Mouse (Mus musculus) erythroblast, embryonic 14.5 days (primary cell): Measurements from ENCODE around the gene Ndel1. TPM values are rescaled to one million over a fixed set of nuclear protein-coding genes. Genes with fewer than 3 reads are reported as not detected.

Source experiments
- H3K27me3 ChIP-seq: 2 replicates; pipeline ENCODE4 v1.6.1; 2012; ENCODE audit warnings: inconsistent platforms; ENCODE audit not compliant: control insufficient read depth
- H3K36me3 ChIP-seq: 2 replicates; pipeline ENCODE4 v1.6.1; 2012; ENCODE audit warnings: mild to moderate bottlenecking, inconsistent platforms; ENCODE audit not compliant: control insufficient read depth
- H3K4me1 ChIP-seq: 2 replicates; pipeline ENCODE4 v1.6.1; 2012; ENCODE audit warnings: inconsistent platforms; ENCODE audit not compliant: control insufficient read depth
- H3K4me3 ChIP-seq: replicated peaks from 2 replicates; pipeline ENCODE3; 2012; ENCODE audit warnings: moderate library complexity, mild to moderate bottlenecking, inconsistent platforms
- H3K9me3 ChIP-seq: 2 replicates; pipeline ENCODE4 v1.6.1; 2012; ENCODE audit warnings: low read length, inconsistent platforms, mixed read lengths; ENCODE audit not compliant: control insufficient read depth
- GATA1 ChIP-seq: IDR thresholded peaks from 2 replicates; pipeline ENCODE4 v1.6.1; 2012; ENCODE audit warnings: low read length, inconsistent platforms, mixed read lengths
- TAL1 ChIP-seq: IDR thresholded peaks from 3 replicates; pipeline ENCODE4 v1.6.1; 2012; ENCODE audit warnings: low read length, inconsistent platforms, mixed read lengths
- polyA plus RNA-seq: library from polyadenylated mRNA; stranded (reverse); fragments of >175 nt; gene quantifications from 2 replicates; pipeline ENCODE4 v1.2.3, GENCODE M21; 2012

Ndel1 gene
- polyA plus RNA-seq: 6.3 and 6.6 TPM in 2 replicates

GRCm38 (mm10) chr11:68871748-68872147, at the start of gene Ndel1:
TSS of gene Ndel1 (minus strand) at chr11:68871858.
- H3K4me3 ChIP-seq: no peak within 1 kb of the TSS
- H3K27me3 ChIP-seq: peaks cover 2% of the 10 kb centered on the region; the same call in 1 of the 2 replicates
- no peaks in the 10 kb centered on the region for H3K36me3 ChIP-seq
- no peaks in the 10 kb centered on the region; the same call in none of the 2 replicates for H3K4me1 ChIP-seq
- TF ChIP-seq GATA1 (no peak), TAL1 (no peak)
- no peaks in the 10 kb centered on the region for H3K9me3 ChIP-seq

DNA sequence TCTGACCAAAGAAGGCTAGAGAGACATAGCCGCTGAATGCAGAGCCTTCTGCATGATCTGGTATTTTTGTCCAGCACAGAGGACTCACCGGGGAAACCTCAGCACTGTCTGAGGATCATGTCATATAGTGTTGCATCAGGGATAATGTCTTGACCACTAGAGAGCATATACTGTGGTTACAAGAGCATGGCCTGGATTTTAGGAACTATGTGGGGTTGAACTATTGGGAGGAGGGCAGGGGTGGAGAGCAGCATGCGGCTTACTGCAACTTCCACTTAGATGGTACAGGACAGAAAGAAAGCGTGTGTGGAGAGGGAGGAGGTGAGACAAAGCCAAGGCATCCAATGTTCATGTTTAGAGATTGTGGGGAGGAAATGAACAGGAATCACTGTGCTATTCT, 42.9 kb upstream of the Ndel1 start:
- Histone ChIP-seq H3K4me3 (no peak overlapping the region), H3K9me3 (peaks cover 5% of the 10 kb centered on the region), H3K27me3 (peaks cover 27% of the 10 kb centered on the region), H3K4me1 (no peaks in the 10 kb centered on the region), H3K36me3 (no peaks in the 10 kb centered on the region)
- TF ChIP-seq GATA1 (no peak), TAL1 (no peak)

DNA sequence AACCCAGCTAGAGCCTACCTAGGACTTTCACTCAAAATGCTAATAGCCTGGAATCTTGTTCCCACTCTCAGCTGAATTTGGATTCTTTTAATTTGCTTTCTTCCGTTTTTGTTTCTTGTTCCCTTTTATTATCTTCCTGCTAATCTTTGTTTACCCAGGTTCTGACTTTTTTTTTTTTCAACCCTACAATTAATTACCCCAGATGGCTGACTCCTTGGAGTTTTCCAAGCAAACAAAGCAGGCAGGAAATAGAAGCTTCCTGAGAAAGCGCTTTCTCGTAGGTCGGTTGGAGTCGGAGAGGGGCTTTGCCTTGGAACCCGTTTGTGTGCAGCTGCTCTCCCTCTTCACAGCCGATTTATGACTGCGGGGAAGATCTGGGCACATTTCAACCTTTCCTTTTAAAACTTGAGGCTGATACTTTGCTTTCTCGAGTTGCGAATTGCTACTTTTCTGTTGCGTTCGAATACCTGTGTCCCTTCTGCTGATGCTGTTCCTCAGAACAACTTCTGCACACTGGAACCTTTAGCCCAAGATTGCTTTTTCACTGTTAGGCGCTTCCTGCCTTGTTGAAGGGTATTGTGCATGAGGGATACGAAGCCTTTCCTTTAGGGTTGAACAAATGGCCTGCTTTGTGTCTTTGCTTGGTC, 40.0 kb upstream of the Ndel1 start:
- H3K4me1 ChIP-seq: peaks cover 8% of the 10 kb centered on the region
- H3K36me3 ChIP-seq: peaks cover 10% of the 10 kb centered on the region
- peaks cover 27% of the 10 kb centered on the region for H3K27me3 ChIP-seq
- peaks cover 5% of the 10 kb centered on the region for H3K9me3 ChIP-seq
- no peak overlapping the region for H3K4me3 ChIP-seq
- TF ChIP-seq TAL1: no peak
- no peak for TF ChIP-seq GATA1

- Histone ChIP-seq H3K36me3 (peaks cover 35% of the 10 kb centered on the region), H3K4me1 (peaks cover 8% of the 10 kb centered on the region), H3K27me3 (peaks cover 25% of the 10 kb centered on the region), H3K4me3 (no peak overlapping the region), H3K9me3 (peaks cover 5% of the 10 kb centered on the region)
- no peak for TF ChIP-seq TAL1
- no peak for TF ChIP-seq GATA1
These were observed 37.3 kb upstream of the Ndel1 start for GRCm38 (mm10) chr11:68908846-68909503.

DNA sequence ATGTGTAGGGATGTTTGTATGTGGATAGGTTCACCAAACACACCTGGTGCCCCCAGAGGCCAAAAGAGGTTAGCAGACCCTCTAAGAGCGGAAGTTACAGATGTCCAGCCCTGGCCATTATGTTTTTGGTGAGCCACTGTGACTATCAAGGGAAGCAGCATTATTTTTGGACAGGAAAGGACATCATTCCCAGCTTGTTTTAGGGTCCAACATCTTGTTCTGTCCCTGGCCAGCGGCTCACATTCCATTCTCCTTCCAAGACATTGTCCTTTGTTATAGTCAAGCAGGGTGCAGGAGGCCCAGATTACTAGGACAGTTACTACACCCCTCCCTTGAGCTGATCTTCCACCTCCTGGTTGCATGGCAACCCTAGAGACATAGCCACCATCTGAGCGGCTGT, 35.6 kb upstream of the Ndel1 start:
- H3K4me3 ChIP-seq: no peak overlapping the region
- no peak for TF ChIP-seq GATA1
- no peak for TF ChIP-seq TAL1
- H3K4me1 ChIP-seq: peaks cover 16% of the 10 kb centered on the region
- peaks cover 14% of the 10 kb centered on the region for H3K27me3 ChIP-seq
- H3K36me3 ChIP-seq: peaks cover 52% of the 10 kb centered on the region
- no peaks in the 10 kb centered on the region; the same call in 1 of the 2 replicates for H3K9me3 ChIP-seq

- Histone ChIP-seq H3K9me3 (no peaks in the 10 kb centered on the region), H3K36me3 (peaks cover 52% of the 10 kb centered on the region), H3K4me3 (no peak overlapping the region), H3K4me1 (peaks cover 16% of the 10 kb centered on the region), H3K27me3 (peaks cover 5% of the 10 kb centered on the region)
- TF ChIP-seq TAL1: no peak
- TF ChIP-seq GATA1: no peak
These were observed 34.8 kb upstream of the Ndel1 start for GRCm38 (mm10) chr11:68906461-68906790.

DNA sequence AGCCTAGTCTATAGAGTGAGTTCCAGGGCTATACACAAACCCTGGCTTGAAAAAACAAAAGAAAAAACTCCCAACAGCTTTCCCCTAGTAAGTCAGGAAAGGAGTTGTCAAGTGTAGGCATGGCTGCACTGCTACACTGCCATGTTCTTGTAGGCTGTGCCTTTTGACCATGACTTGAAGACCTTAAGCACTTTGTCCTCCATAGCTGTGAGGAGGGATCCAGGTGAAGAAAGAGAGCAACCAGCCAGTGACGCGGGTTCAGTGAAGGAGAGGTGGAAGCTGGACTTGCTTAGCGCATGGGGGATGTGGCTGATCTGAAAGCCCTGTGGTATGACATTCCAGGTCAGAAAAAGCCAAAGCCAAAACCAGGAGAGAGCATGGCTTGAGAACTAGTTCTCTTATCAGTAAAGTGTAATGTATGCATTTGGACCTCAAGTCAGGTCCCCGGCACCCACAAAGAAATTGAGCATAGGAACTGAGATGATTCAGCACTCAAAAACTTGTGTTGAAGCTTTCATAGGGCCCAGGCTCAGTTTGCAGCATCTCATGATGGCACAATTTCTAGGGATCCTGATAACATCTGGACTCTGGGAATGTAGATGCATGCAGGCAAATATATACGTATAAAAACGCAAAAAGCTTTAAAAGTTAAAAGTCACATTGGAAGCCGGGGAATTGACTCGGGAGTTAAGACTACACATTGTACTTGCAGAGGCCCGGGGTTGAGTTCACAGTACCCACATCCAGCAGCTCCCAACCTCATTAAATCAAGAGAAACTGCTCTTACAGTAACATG, 34.2 kb upstream of the Ndel1 start:
- peaks cover 52% of the 10 kb centered on the region for H3K36me3 ChIP-seq
- H3K27me3 ChIP-seq: no peaks in the 10 kb centered on the region; the same call in 1 of the 2 replicates
- H3K4me1 ChIP-seq: peaks cover 20% of the 10 kb centered on the region
- H3K9me3 ChIP-seq: no peaks in the 10 kb centered on the region
- TF ChIP-seq TAL1 (no peak), GATA1 (no peak)
- no peak overlapping the region for H3K4me3 ChIP-seq

- Histone ChIP-seq H3K4me1 (peaks cover 23% of the 10 kb centered on the region), H3K36me3 (peaks cover 52% of the 10 kb centered on the region)
These were observed 33.5 kb upstream of the Ndel1 start for GRCm38 (mm10) chr11:68905138-68905531.

GRCm38 (mm10) chr11:68904375-68905137, 32.9 kb upstream of the Ndel1 start:
- peaks cover 3% of the 10 kb centered on the region for H3K27me3 ChIP-seq
- peaks cover 52% of the 10 kb centered on the region for H3K36me3 ChIP-seq
- H3K4me3 ChIP-seq: no peak overlapping the region
- TF ChIP-seq TAL1 (no peak), GATA1 (no peak)
- no peaks in the 10 kb centered on the region for H3K9me3 ChIP-seq
- H3K4me1 ChIP-seq: peaks cover 29% of the 10 kb centered on the region

More at GRCm38 (mm10) chr11:68905138-68905531, 33.5 kb upstream of the Ndel1 start:
- TF ChIP-seq GATA1: no peak
- no peak for TF ChIP-seq TAL1
- H3K9me3 ChIP-seq: no peaks in the 10 kb centered on the region
- H3K4me3 ChIP-seq: no peak overlapping the region
- no peaks in the 10 kb centered on the region; the same call in none of the 2 replicates for H3K27me3 ChIP-seq
